Mouse (Mus musculus) layer of hippocampus, adult 18-20 months (tissue): ENCODE measurements around the gene Hic1. TPM values are rescaled to one million over a fixed set of nuclear protein-coding genes. Genes with fewer than 3 reads are reported as not detected.

ENCODE experiments used
- DNase-seq, 2 experiments: peaks; one replicate each; pipeline ENCODE4 v3.0.0; 2022; ENCODE audit warnings: low spot score in 2 of 2
- microRNA-seq, 2 experiments: library from miRNA; unstranded; fragments of <30 nt; microRNA quantifications; one replicate each; pipeline ENCODE4 v1.2.0; 2021
- total RNA-seq, 2 experiments: library from RNA; stranded (reverse); gene quantifications; 2 replicates each; pipeline ENCODE4 v1.2.3; 2021

Gene Hic1
- total RNA-seq, 2 experiments from 2014 or later = 2.7 to 3.3 TPM

- DNase-seq = no peak
Measured at GRCm38 (mm10) chr11:75124406-75124805, 44.9 kb downstream of the Hic1 start.

GRCm38 (mm10) chr11:75121348-75121747 lies 48.0 kb downstream of the Hic1 start:
- DNase-seq = no peak

GRCm38 (mm10) chr11:75119841-75120240 lies 49.5 kb downstream of the Hic1 start:
- DNase-seq = no peak

GRCm38 (mm10) chr11:75119298-75119697 lies 50.0 kb downstream of the Hic1 start:
- peak; percentile 42 to 47 for DNase-seq

- peak; percentile 58 to 75 for DNase-seq
Measured at GRCm38 (mm10) chr11:75118141-75118540, 51.2 kb downstream of the Hic1 start.

- DNase-seq = no peak
Measured at GRCm38 (mm10) chr11:75116379-75116778, 52.9 kb downstream of the Hic1 start.

Small RNA genes lying within 50 kb of the gene (microRNA-seq; reads per million reads assigned to microRNA genes)
- gene Mir132 = 16,917 to 20,446 reads per million in 2 experiments
- gene Mir212 = 319 to 533 reads per million in 2 experiments

Other genes starting within 250 kb of the Hic1 start
- 10 to 100 TPM; 35.0 to 36.0 TPM for gene Smg6, start 243.7 kb downstream of the Hic1 start, total RNA-seq
- gene Srr, start 243.6 kb downstream of the Hic1 start, total RNA-seq = 10 to 100 TPM; 87.5 to 94.8 TPM
- 10 to 100 TPM; 18.3 to 20.5 TPM for gene Ovca2, start 9.3 kb upstream of the Hic1 start, total RNA-seq
- 10 to 100 TPM; 33.2 to 33.9 TPM for gene Dph1, start 21.7 kb upstream of the Hic1 start, total RNA-seq
- gene Rtn4rl1, start 24.3 kb upstream of the Hic1 start, total RNA-seq = 100 to 1,000 TPM; 109 to 117 TPM
- 10 to 100 TPM; 63.7 to 68.1 TPM for gene Rpa1, start 178.8 kb upstream of the Hic1 start, total RNA-seq
- gene Smyd4, start 178.9 kb upstream of the Hic1 start, total RNA-seq = 10 to 100 TPM; 14.9 to 16.8 TPM